In the genomic region with DNA sequence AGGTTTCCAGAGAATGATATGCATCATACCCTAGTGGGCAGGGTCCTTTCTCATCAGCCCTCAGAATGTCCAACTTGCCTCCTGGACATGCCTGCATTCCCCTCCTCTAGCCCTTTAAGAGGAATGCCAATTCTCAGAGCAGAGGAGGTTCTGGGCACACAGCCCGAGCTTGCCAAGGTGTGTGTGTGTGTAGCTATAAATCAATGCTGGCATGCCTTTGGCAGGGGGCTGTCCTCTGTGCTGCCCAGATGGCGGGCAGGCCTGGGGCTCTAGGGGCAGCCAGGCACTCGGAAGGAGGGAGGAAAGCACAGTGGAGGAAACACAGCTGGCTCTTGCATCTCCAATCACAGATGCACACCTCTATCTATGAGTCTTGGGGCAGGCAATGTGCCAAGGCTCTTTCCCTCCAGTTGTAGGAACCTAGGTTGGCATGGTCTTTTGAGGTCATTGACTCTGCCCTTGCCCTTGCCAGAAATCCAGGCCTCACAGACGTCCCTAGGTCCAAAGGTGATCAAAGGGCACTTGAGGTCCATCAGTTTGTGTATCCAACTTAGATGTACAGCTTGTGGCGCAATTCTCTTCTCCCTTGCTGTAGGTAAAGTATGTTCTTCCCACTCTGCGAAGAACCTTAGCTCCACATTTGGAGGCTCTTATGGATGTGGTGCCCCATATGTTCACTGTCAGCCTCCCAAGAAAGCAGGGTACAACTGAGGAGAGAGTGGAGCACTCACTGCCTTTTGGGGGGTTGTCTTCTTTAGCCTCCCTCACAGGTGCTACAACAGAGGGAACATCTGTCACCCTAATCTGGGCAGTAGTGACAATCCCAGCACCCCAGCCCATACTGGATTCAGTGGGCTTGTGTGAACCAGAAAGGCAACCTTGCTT, we compare ENCODE assay signal across 12 mouse cellular contexts.
DNase-seq lines count a peak whose midpoint lies in the region; ATAC-seq lines count a peak whose summit lies in the region.
"Had no signal": no experiment of that assay in that cellular context is flagged by ENCODE, and none has a peak within 500 bp of the region (broad histone marks: within the 10 kb centered on the region; RNA-seq: fewer than 3 reads in every experiment).

No protein-coding gene starts in this region.

- WGBS in kidney, embryonic 16.5 days, result 55% methylated on average over 6 of the region's 6 CpGs
- 69% methylated on average over 6 of the region's 6 CpGs for WGBS in embryonic facial prominence, embryonic 10.5 days

- peaks cover 38% of the 10 kb centered on the region for H3K4me1 ChIP-seq in kidney, embryonic 16.5 days (ENCODE audit: insufficient read depth, low read length)
- peaks cover 12% of the 10 kb centered on the region for H3K4me1 ChIP-seq in embryonic facial prominence, embryonic 10.5 days

- H3K9ac ChIP-seq in kidney, embryonic 16.5 days (replicated peaks; ENCODE audit: low read length), result no peak overlapping the region
- H3K9ac ChIP-seq: embryonic facial prominence, embryonic 13.5 days; liver, embryonic 14.5 days had no signal

- intact Hi-C loops in left cerebral cortex, postnatal 25 days (cut with DNase I), result no loop called here

- H3K36me3 ChIP-seq in kidney, embryonic 16.5 days (ENCODE audit: insufficient read depth, low read length), result no peaks in the 10 kb centered on the region
- H3K36me3 ChIP-seq in embryonic facial prominence, embryonic 10.5 days (replicated peaks), result no peaks in the 10 kb centered on the region
- H3K36me3 ChIP-seq: embryonic facial prominence, embryonic 13.5 days had no signal

- no peak overlapping the region for H3K27ac ChIP-seq in kidney, embryonic 16.5 days (ENCODE audit: low read length)
- no peak overlapping the region for H3K27ac ChIP-seq in embryonic facial prominence, embryonic 10.5 days (replicated peaks)
- H3K27ac ChIP-seq: embryonic facial prominence, embryonic 13.5 days; liver, embryonic 14.5 days had no signal

- H3K27me3 ChIP-seq in kidney, embryonic 16.5 days (ENCODE audit: insufficient read depth, low read length), result 0 out of 2 replicates have a peak, but pooled peaks cover 5% of the 10 kb centered on the region
- H3K27me3 ChIP-seq in embryonic facial prominence, embryonic 10.5 days (replicated peaks; ENCODE audit: low read depth, poor library complexity, severe bottlenecking), result peaks cover 97% of the 10 kb centered on the region

- no peak overlapping the region for H3K4me3 ChIP-seq in kidney, embryonic 16.5 days (ENCODE audit: low read length)
- no peak overlapping the region for H3K4me3 ChIP-seq in embryonic facial prominence, embryonic 10.5 days
- H3K4me3 ChIP-seq: embryonic facial prominence, embryonic 13.5 days had no signal

- peak; percentile 37; the same call in 1 of the 2 replicates for ATAC-seq in kidney, embryonic 16.5 days (ENCODE audit: low FRiP score, low TSS enrichment)
- ATAC-seq: forebrain, embryonic 14.5 days had no signal

- DNase-seq in adrenal gland, postnatal 10 days, result peak; percentile 68
- DNase-seq in adrenal gland, postnatal 25 days, result no peak
- DNase-seq in left cerebral cortex, postnatal 25 days (ENCODE audit: low spot score in 2 of 2), result peak; percentile 13 to 59
- no peak for DNase-seq in left cerebral cortex, adult 11 months (ENCODE audit: low spot score)
- peak; percentile 86 for DNase-seq in MN1 (ENCODE audit: low spot score)
- DNase-seq in embryonic facial prominence, embryonic 10.5 days (ENCODE audit: low spot score), result no peak
- DNase-seq in lung, postnatal 10 days, result no peak
- DNase-seq: cerebellum, adult 9-10 months had no signal

- no peaks in the 10 kb centered on the region for H3K9me3 ChIP-seq in kidney, embryonic 16.5 days (ENCODE audit: low read length)
- H3K9me3 ChIP-seq in embryonic facial prominence, embryonic 10.5 days, result no peaks in the 10 kb centered on the region
- H3K9me3 ChIP-seq: embryonic facial prominence, embryonic 13.5 days had no signal

- H3K4me2 ChIP-seq in kidney, embryonic 16.5 days (replicated peaks; ENCODE audit: low read depth, low read length), result no peak overlapping the region
- H3K4me2 ChIP-seq: embryonic facial prominence, embryonic 13.5 days had no signal

Comparison
In these comparisons a context has a peak if more than half of its experiments do, and no peak if none do; other contexts are left out.
1. DNase-seq: peak in adrenal gland, postnatal 10 days (single experiment), left cerebral cortex, postnatal 25 days (2 of 2) and MN1 (single experiment); none in adrenal gland, postnatal 25 days (single experiment), left cerebral cortex, adult 11 months (single experiment), embryonic facial prominence, embryonic 10.5 days (single experiment) and lung, postnatal 10 days (single experiment).